Mouse (Mus musculus): ENCODE results near the gene Henmt1. TPM values are rescaled to one million over a fixed set of nuclear protein-coding genes. Genes with fewer than 3 reads are reported as not detected.

The Henmt1 gene
- polyA plus RNA-seq, 1 experiment, result not detected

DNA sequence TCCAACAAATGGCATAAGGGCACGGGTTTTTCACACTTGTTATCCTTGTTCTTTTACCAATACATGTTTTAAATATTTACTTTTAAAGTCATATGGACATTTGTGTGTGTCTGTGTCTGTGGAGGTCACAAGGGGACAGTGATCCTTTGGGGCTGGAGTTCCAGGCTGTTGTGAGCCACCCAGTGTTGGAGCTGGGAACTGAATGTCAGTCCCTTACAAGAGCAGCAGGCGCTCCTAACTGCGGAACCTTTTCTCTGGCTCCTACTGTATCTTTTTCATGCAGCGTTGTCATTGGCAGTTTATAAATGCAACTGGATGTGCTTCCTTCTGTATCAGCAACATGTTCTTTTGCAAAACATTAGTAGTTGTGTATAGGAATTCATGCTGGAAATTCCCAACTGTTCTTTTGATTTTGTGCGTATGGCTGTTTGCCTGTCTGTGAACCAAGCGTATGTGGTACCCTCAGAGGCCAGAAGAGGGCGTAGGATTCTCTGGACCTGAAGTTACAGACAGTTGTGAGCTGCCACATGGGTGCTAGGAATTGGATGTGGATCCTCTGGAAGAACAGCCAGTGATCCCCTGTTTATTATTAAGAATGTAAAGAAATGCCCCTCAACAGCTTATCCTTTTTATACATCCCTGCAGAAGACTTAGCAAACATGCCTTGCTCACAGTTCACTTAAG lies 24.8 kb downstream of the Henmt1 start:
- Histone ChIP-seq H3K4me1 (ENCODE audit: control insufficient read depth, insufficient read depth, low read length) (peaks cover 3% of the 10 kb centered on the region; the same call in 1 of the 2 replicates), H3K27ac (ENCODE audit: insufficient read depth, low read depth, low read length) (no peak overlapping the region), H3K4me3 (ENCODE audit: insufficient read depth, low read length) (no peak overlapping the region)
- TF ChIP-seq CTCF (IDR thresholded peaks at IDR 0.05; ENCODE audit: low read depth, low read length) (no peak), POLR2A (IDR thresholded peaks at IDR 0.05; ENCODE audit: borderline replicate concordance, low read depth, low read length) (no peak)

DNA sequence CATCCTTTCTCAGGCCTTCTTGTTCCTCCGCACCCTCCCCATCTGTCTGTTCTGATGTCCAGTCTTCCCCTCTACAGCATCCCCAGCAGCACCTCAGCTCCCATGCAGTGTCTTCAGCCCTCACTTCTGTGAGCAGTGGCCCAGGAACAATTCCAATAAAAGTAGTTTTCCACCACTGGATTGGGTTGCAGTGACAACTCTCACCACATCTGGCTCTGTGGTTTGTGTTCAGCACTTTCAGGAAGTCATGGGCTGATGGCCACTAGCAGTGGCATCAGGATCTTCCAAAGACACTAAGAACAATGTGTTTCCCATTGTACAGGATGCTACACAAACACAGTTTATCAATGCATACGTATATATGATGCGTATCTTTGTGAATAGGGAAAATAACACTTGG lies 26.4 kb downstream of the Henmt1 start:
- TF ChIP-seq CTCF (IDR thresholded peaks at IDR 0.05; ENCODE audit: low read depth, low read length) (no peak), POLR2A (IDR thresholded peaks at IDR 0.05; ENCODE audit: borderline replicate concordance, low read depth, low read length) (no peak)
- peaks cover 3% of the 10 kb centered on the region; the same call in 1 of the 2 replicates for H3K4me1 ChIP-seq (ENCODE audit: control insufficient read depth, insufficient read depth, low read length)

DNA sequence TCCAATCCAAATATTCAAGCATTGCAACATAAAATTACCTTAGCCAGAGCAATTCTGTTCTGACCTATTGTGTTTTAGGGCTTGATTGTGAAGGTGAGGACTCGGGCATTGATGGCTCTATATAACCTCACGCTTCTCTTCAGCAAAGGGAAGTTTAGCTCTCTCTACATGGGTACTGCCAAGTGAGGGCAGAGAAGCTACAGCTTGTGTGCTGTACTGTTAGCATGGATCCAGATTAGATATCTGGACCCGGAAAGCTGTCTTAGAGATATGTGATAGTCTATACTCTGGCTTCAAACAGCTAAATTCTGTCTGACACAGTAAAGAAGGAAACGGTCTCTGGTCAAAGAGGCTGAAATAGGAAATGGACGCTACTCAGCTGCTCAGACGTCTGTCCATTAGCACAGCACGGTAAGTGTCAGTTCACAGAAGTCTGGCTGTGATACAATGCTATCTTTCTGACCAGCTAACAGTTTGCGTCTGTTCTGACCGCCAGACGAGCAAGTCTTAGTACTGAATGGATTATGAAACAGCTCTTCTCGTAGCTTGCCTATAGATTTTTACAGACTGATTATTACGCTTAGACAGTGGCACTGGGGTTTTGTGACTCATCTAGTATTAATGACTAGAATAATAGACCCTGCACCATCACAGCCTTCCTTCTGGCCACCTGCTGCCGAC lies 34.4 kb downstream of the Henmt1 start:
- Histone ChIP-seq H3K4me3 (ENCODE audit: insufficient read depth, low read length) (no peak overlapping the region), H3K4me1 (ENCODE audit: control insufficient read depth, insufficient read depth, low read length) (no peaks in the 10 kb centered on the region), H3K27ac (ENCODE audit: insufficient read depth, low read depth, low read length) (no peak overlapping the region)
- no peak for TF ChIP-seq POLR2A (IDR thresholded peaks at IDR 0.05; ENCODE audit: borderline replicate concordance, low read depth, low read length)
- TF ChIP-seq CTCF (IDR thresholded peaks at IDR 0.05; ENCODE audit: low read depth, low read length), result no peak

More for the DNA sequence above, 26.4 kb downstream of the Henmt1 start:
- H3K4me3 ChIP-seq (ENCODE audit: insufficient read depth, low read length), result no peak overlapping the region
- no peak overlapping the region for H3K27ac ChIP-seq (ENCODE audit: insufficient read depth, low read depth, low read length)

DNA sequence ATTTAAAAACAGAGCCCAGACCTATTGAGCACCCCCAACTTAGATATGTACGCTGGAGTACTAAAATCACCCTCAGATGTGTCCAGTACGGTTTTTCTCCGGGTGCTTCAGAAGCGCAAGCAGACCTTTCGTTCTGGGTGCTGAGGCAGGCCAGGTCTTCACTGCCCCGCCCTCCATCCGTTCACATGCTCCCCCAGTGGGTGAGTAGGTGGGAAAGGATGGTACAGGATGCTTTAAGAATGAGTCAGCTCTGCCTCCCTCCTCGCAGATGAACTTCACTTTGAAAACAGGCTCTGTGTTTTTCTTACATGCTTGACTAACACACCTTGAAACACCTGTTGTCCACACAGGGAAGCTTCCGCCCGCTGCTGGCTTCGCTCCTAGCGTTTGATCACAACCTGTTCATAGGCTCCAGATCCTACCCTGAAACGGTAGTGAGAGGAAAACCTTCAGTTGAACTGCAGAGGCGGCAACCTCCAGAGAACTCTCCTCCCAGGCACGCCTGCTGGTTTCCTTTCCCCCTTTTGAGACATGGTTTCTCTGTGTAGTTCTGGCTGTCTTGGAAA lies 35.3 kb downstream of the Henmt1 start:
- H3K4me3 ChIP-seq (ENCODE audit: insufficient read depth, low read length), result no peak overlapping the region
- no peaks in the 10 kb centered on the region for H3K4me1 ChIP-seq (ENCODE audit: control insufficient read depth, insufficient read depth, low read length)
- TF ChIP-seq POLR2A (IDR thresholded peaks at IDR 0.05; ENCODE audit: borderline replicate concordance, low read depth, low read length) (no peak), CTCF (IDR thresholded peaks at IDR 0.05; ENCODE audit: low read depth, low read length) (no peak)
- no peak overlapping the region for H3K27ac ChIP-seq (ENCODE audit: insufficient read depth, low read depth, low read length)

DNA sequence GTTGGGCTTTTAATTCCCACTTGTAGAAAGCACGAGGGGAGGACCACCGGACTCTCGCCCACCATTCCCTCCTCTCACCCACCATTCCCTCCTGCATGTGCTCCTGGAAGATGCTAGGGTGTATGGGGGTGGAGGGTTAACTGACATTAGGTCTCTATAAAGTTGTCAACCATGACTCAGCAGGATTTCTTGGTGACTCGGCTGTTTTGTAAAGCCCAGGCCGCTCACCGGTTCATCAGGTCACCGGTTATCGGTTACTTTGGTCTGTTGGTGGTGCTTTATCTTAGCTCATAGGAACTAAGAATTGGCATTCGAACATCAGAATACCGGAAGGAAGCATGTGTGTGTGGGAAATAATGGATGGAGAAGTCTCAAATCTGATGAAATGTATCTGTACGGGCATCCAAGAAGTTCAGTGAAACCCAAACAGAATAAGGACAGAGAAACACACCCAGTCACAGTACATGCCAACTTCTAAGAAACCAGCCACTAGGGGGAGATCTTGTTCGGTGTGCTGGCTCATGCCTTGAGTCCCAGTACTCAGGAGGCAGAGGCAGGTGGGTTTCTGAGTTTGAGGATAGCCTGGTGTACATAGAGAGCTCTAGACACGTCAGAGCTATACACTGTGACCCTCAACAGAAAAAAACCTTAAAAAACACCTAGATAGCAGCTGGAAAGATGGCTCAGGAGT lies 37.8 kb downstream of the Henmt1 start:
- Histone ChIP-seq H3K4me1 (ENCODE audit: control insufficient read depth, insufficient read depth, low read length) (no peaks in the 10 kb centered on the region), H3K27ac (ENCODE audit: insufficient read depth, low read depth, low read length) (no peak overlapping the region), H3K4me3 (ENCODE audit: insufficient read depth, low read length) (no peak overlapping the region)
- TF ChIP-seq CTCF (IDR thresholded peaks at IDR 0.05; ENCODE audit: low read depth, low read length) (peak; percentile 29; the same call in 1 of the 2 replicates), POLR2A (IDR thresholded peaks at IDR 0.05; ENCODE audit: borderline replicate concordance, low read depth, low read length) (no peak)

DNA sequence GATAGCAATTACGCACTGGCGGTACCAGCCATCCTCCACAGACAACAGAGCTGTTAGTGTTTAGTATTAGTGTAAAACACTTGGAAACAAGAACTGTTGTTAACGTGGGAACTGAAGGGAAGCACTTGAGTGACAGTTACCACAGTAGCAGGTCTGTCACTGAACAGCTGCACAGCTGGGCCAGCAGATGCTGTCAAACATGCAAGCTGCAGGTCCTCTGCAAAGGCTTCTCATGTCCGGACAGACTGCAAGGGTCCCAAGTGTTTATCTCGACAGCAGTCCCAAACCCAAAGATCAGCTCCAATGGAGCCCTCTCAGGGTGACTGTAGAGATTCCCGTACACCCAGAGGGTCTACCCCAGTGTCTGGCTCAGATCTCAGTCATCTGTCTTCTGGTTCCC lies 42.3 kb downstream of the Henmt1 start:
- Histone ChIP-seq H3K27ac (ENCODE audit: insufficient read depth, low read depth, low read length) (no peak overlapping the region), H3K4me1 (ENCODE audit: control insufficient read depth, insufficient read depth, low read length) (no peaks in the 10 kb centered on the region), H3K4me3 (ENCODE audit: insufficient read depth, low read length) (no peak overlapping the region)
- TF ChIP-seq POLR2A (IDR thresholded peaks at IDR 0.05; ENCODE audit: borderline replicate concordance, low read depth, low read length) (no peak), CTCF (IDR thresholded peaks at IDR 0.05; ENCODE audit: low read depth, low read length) (no peak)

DNA sequence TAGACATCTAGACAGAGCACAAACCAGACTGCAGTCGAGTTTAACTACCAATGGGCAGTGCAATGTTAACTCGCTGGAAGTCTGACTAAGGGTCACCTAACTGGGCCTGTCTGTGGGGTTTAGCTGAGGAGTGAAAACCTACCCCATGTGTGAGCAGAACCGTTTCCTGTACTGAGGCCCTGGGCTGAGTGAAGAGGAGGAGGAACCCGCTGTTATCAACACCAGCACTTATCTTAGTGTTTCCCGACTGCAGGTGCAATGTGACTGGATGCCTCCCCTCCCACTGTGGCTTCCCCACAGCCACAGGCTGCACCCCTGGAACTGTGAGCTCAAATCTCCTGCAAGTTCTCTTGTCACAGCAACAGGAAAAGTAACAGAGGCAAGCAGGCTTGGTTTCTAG lies 44.3 kb downstream of the Henmt1 start:
- Histone ChIP-seq H3K27ac (ENCODE audit: insufficient read depth, low read depth, low read length) (no peak overlapping the region), H3K4me1 (ENCODE audit: control insufficient read depth, insufficient read depth, low read length) (no peaks in the 10 kb centered on the region), H3K4me3 (ENCODE audit: insufficient read depth, low read length) (no peak overlapping the region)
- TF ChIP-seq POLR2A (IDR thresholded peaks at IDR 0.05; ENCODE audit: borderline replicate concordance, low read depth, low read length) (no peak), CTCF (IDR thresholded peaks at IDR 0.05; ENCODE audit: low read depth, low read length) (no peak)

DNA sequence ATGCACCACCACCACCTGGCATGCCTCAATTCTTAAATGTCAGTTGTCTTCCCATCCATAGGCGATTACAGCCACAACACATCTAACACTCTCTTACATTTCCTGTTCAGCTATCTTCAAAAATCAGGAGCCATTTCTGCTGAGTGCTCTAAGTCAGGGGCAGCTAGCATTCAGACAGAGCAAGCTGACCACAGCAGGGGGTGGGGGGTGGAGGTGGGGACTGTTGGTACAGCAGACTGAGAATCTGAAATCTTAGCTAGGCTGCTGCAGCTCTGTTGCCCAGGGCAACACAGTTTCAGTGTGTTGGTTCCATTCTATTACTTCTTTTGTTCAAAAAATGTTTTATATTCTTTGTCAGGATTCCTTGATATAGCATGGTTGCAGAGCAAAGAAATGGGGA lies 46.9 kb downstream of the Henmt1 start:
- Histone ChIP-seq H3K4me3 (ENCODE audit: insufficient read depth, low read length) (no peak overlapping the region), H3K4me1 (ENCODE audit: control insufficient read depth, insufficient read depth, low read length) (peaks cover 10% of the 10 kb centered on the region), H3K27ac (ENCODE audit: insufficient read depth, low read depth, low read length) (no peak overlapping the region)
- TF ChIP-seq CTCF (IDR thresholded peaks at IDR 0.05; ENCODE audit: low read depth, low read length) (no peak), POLR2A (IDR thresholded peaks at IDR 0.05; ENCODE audit: borderline replicate concordance, low read depth, low read length) (no peak)

DNA sequence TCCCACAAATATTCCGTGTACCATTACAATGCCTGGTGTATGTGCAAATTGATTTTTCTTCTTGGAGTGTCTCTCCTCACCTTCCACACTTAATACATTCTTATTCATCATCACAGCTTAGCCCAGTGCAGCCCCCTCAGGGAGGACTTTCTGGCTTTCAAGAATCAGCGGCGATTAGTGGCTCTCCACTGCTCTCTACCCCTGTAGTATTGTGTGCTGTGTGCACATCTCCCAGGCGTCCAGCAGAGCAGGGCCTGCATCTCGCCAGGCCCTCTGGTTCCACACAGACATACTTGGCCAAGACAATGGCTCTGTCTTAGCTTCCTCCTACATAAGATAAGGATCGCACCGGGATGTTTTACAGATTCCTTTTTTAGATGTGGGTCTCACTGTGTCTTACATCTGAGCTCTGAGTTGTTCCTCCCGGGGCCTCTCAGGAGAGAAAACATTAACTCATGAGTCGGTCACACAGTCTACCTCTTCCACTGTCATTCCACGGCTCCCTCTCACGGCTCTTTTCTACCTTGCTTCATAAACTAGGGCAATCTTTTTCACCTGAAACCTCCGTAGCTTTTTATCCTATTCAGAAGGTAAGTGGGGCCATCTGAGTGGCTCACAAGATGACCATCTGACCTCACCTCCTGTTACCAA lies 47.5 kb downstream of the Henmt1 start:
- TF ChIP-seq CTCF (IDR thresholded peaks at IDR 0.05; ENCODE audit: low read depth, low read length) (no peak), POLR2A (IDR thresholded peaks at IDR 0.05; ENCODE audit: borderline replicate concordance, low read depth, low read length) (no peak)
- no peak overlapping the region for H3K4me3 ChIP-seq (ENCODE audit: insufficient read depth, low read length)
- peaks cover 10% of the 10 kb centered on the region for H3K4me1 ChIP-seq (ENCODE audit: control insufficient read depth, insufficient read depth, low read length)
- no peak overlapping the region for H3K27ac ChIP-seq (ENCODE audit: insufficient read depth, low read depth, low read length)
